Mouse (Mus musculus) spleen, adult 2 months (tissue): ENCODE data around the gene Zdhhc16. TPM values are rescaled to one million over a fixed set of nuclear protein-coding genes. Genes with fewer than 3 reads are reported as not detected.

Source experiments
- DNase-seq, 2 experiments: peaks; one replicate each; pipeline versions ENCODE4 v3.0.0 to v3.0.0-alpha.2; 2012 to 2021; ENCODE audit warnings: low spot score in 2 of 2, low read depth in 1 of 2
- H3K27ac ChIP-seq: fragments of 200-500 bp; 2 replicates; pipeline ENCODE4 v1.5.1; 2012; ENCODE audit warnings: low read length, inconsistent platforms; ENCODE audit not compliant: insufficient read depth
- H3K27me3 ChIP-seq: fragments of 200-500 bp; 2 replicates; pipeline ENCODE4 v1.6.1; 2012; ENCODE audit warnings: mild to moderate bottlenecking, moderate library complexity, low read length, inconsistent platforms; ENCODE audit not compliant: control insufficient read depth, insufficient read depth
- H3K36me3 ChIP-seq: fragments of 200-500 bp; 2 replicates; pipeline ENCODE4 v1.6.1; 2012; ENCODE audit warnings: mild to moderate bottlenecking, low read length, inconsistent platforms; ENCODE audit not compliant: control insufficient read depth, insufficient read depth
- H3K4me1 ChIP-seq: fragments of 200-500 bp; 2 replicates; pipeline ENCODE4 v1.6.1; 2011; ENCODE audit warnings: inconsistent platforms; ENCODE audit not compliant: control insufficient read depth, insufficient read depth, insufficient read length
- H3K4me3 ChIP-seq: fragments of 200-500 bp; 2 replicates; pipeline ENCODE4 v1.5.1; 2011; ENCODE audit warnings: mild to moderate bottlenecking, inconsistent platforms; ENCODE audit not compliant: insufficient read depth, insufficient read length; ENCODE audit errors: extremely low read depth
- CTCF ChIP-seq: fragments of 200-500 bp; IDR thresholded peaks from 2 replicates; pipeline ENCODE4 v1.5.1; 2011; ENCODE audit warnings: mild to moderate bottlenecking, inconsistent platforms; ENCODE audit not compliant: insufficient read depth, insufficient read length, insufficient replicate concordance; ENCODE audit errors: extremely low read depth
- POLR2A ChIP-seq: fragments of 200-500 bp; IDR thresholded peaks from 2 replicates; pipeline ENCODE4 v1.6.1; 2011; ENCODE audit warnings: low read depth, low read length, inconsistent platforms
- WGBS: fragments of 180-500 bp; shearing (Covaris S2); methylation state at CpG from one replicate; pipeline ENCODE4 v1.1.7; 2018; 5-methylcytosine and 5-hydroxymethylcytosine counted together
- polyA plus RNA-seq: library from polyadenylated mRNA; depleted of rRNA; stranded (reverse); fragments of >200 nt; gene quantifications from 2 replicates; pipeline ENCODE4 v1.2.3, GENCODE M21; 2012

Zdhhc16 gene
- polyA plus RNA-seq, 1 experiment = 68.0 TPM

DNA sequence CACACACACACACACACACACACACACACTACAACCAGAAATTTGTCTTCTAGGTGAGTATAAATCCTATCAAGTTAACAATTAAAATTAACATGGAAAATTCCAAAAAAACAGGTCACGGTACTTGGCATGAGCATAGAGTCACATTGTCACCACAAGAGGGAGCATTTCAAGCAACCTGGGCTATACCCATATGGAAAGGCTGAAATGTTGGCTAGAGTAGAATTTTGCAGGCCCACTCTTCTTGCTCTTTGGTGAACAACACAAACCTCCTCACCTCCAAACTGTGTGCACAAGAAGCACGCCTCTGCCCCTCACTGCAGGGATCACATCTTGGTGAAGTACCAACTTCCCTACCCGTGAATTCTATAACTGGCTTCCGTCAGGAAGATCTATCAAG, 34.4 kb upstream of the Zdhhc16 start:
- no peak for DNase-seq
- H3K4me1 ChIP-seq = peaks cover 9% of the 10 kb centered on the region; the same call in 1 of the 2 replicates
- TF ChIP-seq CTCF (peak; percentile 0; the same call in 1 of the 2 replicates), POLR2A (no peak)
- H3K4me3 ChIP-seq = no peak overlapping the region
- H3K27me3 ChIP-seq = no peaks in the 10 kb centered on the region
- no peaks in the 10 kb centered on the region for H3K36me3 ChIP-seq
- WGBS = 66% methylated on average over 4 of the region's 4 CpGs
- H3K27ac ChIP-seq = no peak overlapping the region

DNA sequence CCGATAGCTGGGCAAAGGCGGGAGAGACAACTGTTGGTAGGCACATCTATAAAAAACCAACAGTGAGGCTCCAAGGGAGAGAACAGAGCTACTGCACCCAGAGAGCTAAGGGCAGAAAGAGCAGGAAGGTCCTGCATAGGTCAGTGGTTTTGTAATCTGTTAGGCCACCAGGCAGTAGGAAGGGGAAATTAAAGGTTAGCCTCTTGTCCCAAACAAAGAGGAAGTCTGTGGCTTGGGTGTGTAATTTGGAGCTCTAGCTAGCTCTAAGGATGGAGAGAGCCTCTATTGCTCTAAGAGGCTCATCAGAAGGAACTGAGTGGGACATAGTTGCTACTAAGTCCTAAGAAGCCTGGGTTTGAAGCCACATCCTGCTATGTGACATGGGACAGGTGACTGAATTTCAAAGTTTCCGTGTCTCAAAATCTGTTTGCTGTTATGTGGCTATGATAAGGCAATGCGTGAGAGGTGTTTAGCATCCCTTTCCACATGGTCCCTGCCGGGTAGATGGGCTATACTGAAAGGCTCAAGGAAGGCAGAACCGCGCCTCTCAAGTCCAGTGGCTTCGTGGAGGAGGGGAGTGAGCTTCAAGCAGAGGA, 32.7 kb upstream of the Zdhhc16 start:
- Histone ChIP-seq H3K36me3 (no peaks in the 10 kb centered on the region), H3K4me3 (no peak overlapping the region), H3K4me1 (peaks cover 6% of the 10 kb centered on the region; the same call in 1 of the 2 replicates), H3K27ac (no peak overlapping the region; the same call in 1 of the 2 replicates), H3K27me3 (no peaks in the 10 kb centered on the region)
- DNase-seq = no peak
- 26% methylated on average over 8 of the region's 8 CpGs for whole genome bisulfite sequencing
- no peak for TF ChIP-seq CTCF

DNA sequence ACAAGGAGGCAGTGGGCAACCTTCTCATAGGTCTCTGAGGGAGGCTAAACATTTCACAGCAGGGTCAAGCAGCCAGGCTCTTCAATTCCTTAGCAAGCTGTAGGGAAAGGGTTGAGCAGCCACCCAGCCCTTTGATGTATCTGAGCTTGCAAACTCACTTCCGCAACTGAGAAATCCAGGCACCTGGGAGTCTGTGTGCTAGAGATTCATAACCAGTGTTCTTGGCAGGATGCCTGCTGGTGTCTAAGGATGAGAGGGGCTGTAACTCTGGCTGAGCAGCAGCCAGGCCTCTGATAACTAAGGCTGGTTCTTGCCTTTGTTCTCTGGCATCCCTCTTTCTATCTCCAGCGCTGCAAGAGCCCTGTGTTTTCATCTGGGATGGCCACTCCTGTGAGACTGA, 31.6 kb upstream of the Zdhhc16 start:
- Histone ChIP-seq H3K27me3 (no peaks in the 10 kb centered on the region), H3K36me3 (no peaks in the 10 kb centered on the region), H3K4me1 (peaks cover 6% of the 10 kb centered on the region; the same call in 1 of the 2 replicates), H3K4me3 (no peak overlapping the region), H3K27ac (no peak overlapping the region)
- 53% methylated on average over 2 of the region's 2 CpGs for WGBS
- TF ChIP-seq CTCF (no peak), POLR2A (no peak)
- no peak for DNase-seq

DNA sequence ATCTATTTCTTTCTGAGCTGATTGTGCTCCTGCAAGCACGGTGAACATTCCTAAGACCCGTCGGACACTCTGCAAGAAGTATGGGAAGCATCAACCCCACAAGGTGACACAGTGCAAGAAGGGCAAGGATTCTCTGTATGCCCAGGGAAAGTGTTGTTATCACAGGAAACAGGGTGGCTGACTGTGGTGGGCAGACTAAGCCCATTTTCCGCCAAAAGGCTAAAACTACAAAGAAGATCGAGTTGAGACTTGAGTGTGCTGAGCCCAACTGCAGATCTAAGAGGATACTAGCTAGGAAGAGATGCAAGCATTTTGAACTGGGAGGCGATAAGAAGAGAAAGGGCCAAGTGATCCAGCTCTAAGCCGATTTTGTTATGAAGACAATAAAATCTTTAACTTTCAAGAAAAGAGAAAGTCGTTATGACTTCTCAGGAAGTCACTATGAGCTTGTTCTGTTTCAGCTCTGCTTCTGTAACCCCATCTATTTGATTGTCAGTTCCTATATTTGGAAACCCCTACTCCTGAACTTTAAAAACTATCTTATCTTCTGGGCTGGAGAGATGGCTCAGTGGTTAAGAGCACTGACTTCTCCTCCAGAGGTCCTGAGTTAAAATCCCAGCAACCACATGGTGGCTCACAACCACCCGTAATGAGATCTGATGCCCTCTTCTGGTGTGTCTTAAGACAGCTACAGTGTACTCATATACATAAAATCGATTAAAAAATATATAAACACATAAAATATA, 30.3 kb upstream of the Zdhhc16 start:
- Histone ChIP-seq H3K36me3 (no peaks in the 10 kb centered on the region), H3K27ac (no peak overlapping the region), H3K27me3 (no peaks in the 10 kb centered on the region), H3K4me3 (no peak overlapping the region), H3K4me1 (peaks cover 6% of the 10 kb centered on the region; the same call in 1 of the 2 replicates)
- DNase-seq = no peak
- 30% methylated on average over 10 of the region's 10 CpGs for WGBS
- TF ChIP-seq POLR2A = no peak

DNA sequence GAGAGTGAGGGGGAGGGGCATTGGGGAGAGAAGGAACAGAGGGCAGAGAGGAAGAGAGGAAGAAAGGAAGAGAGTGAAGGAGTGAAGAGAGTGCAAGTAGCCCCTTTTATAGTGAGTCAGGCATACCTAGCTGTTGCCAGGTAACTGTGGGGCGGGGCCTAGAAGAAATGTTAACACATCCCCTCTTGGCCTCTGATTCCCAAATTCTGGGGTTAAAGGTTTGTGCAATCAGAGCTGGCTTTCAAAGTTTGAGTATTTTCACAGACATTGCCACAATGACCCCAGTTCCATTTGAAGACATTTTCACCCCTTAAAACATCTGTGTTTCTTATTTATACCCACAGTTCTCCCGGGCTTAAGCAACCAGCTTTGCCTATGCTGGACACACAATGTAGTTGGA, 28.0 kb upstream of the Zdhhc16 start:
- peaks cover 4% of the 10 kb centered on the region; the same call in 1 of the 2 replicates for H3K4me1 ChIP-seq
- H3K4me3 ChIP-seq = no peak overlapping the region
- no peak for TF ChIP-seq POLR2A
- no peak for TF ChIP-seq CTCF
- H3K36me3 ChIP-seq = no peaks in the 10 kb centered on the region
- DNase-seq = no peak
- WGBS = 88% methylated on average over 2 of the region's 2 CpGs
- H3K27me3 ChIP-seq = no peaks in the 10 kb centered on the region
- H3K27ac ChIP-seq = no peak overlapping the region

DNA sequence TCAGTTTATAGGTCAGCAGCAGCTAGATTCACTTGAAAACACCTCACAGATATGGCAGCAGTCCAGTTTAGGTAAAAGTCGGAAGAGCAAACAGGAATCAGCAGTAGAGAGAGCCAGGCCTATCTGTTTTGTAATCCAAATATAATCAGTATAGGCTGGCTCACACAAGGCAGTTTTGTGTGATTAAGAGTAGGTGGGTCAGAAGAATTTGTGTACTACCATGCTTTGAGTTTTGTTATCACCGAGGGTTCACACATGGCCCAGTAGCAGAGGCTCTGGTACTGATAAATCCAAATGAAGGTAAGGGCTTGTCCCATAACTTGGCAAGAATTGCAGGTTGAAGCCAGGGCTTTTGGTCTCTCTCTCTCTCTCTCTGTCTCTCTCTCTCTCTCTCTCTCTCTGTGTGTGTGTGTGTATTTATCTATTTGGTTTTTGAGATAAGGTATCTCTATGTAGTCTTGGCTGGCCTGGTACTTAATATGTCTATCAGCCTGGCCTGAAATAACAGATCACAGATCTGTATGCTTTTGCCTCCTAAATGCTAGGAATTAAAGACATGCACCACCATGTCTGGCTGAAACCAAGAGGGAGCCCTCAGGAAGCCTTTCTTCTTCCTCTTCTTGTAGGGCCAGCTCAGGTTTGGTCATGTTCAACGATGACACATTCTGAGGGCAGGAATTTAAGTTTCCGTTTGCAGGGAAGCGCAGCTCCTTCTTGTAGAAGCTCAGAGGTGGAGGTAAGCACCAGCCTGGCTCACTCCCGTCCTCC, 26.8 kb upstream of the Zdhhc16 start:
- TF ChIP-seq POLR2A (no peak), CTCF (no peak)
- no peak for DNase-seq
- 64% methylated on average over 6 of the region's 6 CpGs for WGBS
- H3K27me3 ChIP-seq = no peaks in the 10 kb centered on the region
- no peaks in the 10 kb centered on the region for H3K36me3 ChIP-seq
- no peak overlapping the region for H3K4me3 ChIP-seq
- H3K4me1 ChIP-seq = no peaks in the 10 kb centered on the region
- H3K27ac ChIP-seq = no peak overlapping the region
